Mouse (Mus musculus): Measurements from ENCODE around the gene Chmp2b. TPM values are rescaled to one million over a fixed set of nuclear protein-coding genes. Genes with fewer than 3 reads are reported as not detected.

Gene Chmp2b
- polyA plus RNA-seq, 1 experiment, result 45.3 TPM

GRCm38 (mm10) chr16:65548960-65549359 lies 13.6 kb downstream of the Chmp2b start:
- no peak overlapping the region for H3K4me3 ChIP-seq (replicated peaks; ENCODE audit: insufficient read depth, low read depth, low read length)
- no peaks in the 10 kb centered on the region for H3K27me3 ChIP-seq (ENCODE audit: control insufficient read depth, insufficient read depth, low read length)
- WGBS, result 91% methylated on average over 7 of the region's 7 CpGs

GRCm38 (mm10) chr16:65543676-65544293 lies 18.7 kb downstream of the Chmp2b start:
- WGBS, result 79% methylated on average over 11 of the region's 11 CpGs
- no peaks in the 10 kb centered on the region for H3K27me3 ChIP-seq (ENCODE audit: control insufficient read depth, insufficient read depth, low read length)
- TF ChIP-seq POLR2A (IDR thresholded peaks at IDR 0.05; ENCODE audit: borderline replicate concordance, insufficient read depth, low read length) (no peak), CTCF (IDR thresholded peaks at IDR 0.05; ENCODE audit: borderline replicate concordance, insufficient read depth, low read depth, low read length) (no peak)
- H3K27ac ChIP-seq (ENCODE audit: insufficient read depth, low read length), result no peak overlapping the region
- H3K4me3 ChIP-seq (replicated peaks; ENCODE audit: insufficient read depth, low read depth, low read length), result no peak overlapping the region
- DNase-seq, result no peak
- no peaks in the 10 kb centered on the region for H3K4me1 ChIP-seq (ENCODE audit: control insufficient read depth, insufficient read depth, low read length)

More at GRCm38 (mm10) chr16:65548960-65549359, 13.6 kb downstream of the Chmp2b start:
- no peak overlapping the region for H3K27ac ChIP-seq (ENCODE audit: insufficient read depth, low read length)
- no peaks in the 10 kb centered on the region for H3K4me1 ChIP-seq (ENCODE audit: control insufficient read depth, insufficient read depth, low read length)
- no peak for DNase-seq
- TF ChIP-seq POLR2A (IDR thresholded peaks at IDR 0.05; ENCODE audit: borderline replicate concordance, insufficient read depth, low read length) (no peak), CTCF (IDR thresholded peaks at IDR 0.05; ENCODE audit: borderline replicate concordance, insufficient read depth, low read depth, low read length) (no peak)

DNA sequence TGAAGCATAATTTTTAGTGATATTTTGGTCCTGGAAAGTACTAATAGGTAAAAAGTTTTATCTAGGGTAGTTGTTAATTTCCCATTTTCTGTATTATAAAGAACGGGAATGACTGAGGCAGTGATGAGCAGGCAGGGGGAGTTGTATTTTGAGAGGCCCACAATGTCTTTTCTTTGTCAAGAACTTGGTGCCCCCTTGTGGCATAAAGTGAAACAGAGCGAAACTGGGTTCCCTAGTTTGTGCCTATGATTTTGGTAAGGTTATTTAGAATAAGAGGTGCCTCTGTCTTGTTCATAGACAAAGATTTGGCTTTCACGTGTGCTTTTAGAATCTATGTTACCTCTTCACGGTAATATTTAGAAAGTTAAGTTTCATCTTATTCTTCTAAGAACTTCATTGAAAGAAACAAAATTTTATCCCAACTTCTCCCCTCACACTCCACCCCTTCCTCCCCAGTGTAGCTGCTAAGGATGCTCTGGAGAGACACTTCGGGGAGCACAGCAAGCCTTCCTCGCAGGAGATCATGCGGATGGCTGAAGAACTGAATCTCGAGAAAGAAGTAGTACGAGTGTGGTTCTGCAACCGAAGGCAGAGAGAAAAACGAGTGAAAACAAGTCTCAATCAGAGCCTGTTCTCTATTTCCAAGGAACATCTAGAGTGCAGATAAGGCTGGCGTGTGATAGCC lies 29.1 kb downstream of the Chmp2b start:
- Histone ChIP-seq H3K4me1 (ENCODE audit: control insufficient read depth, insufficient read depth, low read length) (no peaks in the 10 kb centered on the region), H3K27ac (ENCODE audit: insufficient read depth, low read length) (no peak overlapping the region), H3K4me3 (replicated peaks; ENCODE audit: insufficient read depth, low read depth, low read length) (no peak overlapping the region), H3K27me3 (ENCODE audit: control insufficient read depth, insufficient read depth, low read length) (no peaks in the 10 kb centered on the region)
- peak in 1 of 2 experiments; percentile 10 for DNase-seq
- no peak for TF ChIP-seq POLR2A (IDR thresholded peaks at IDR 0.05; ENCODE audit: borderline replicate concordance, insufficient read depth, low read length)
- 0 out of 2 replicates have a peak, but pooled peaks have one; percentile 10 for TF ChIP-seq CTCF (IDR thresholded peaks at IDR 0.05; ENCODE audit: borderline replicate concordance, insufficient read depth, low read depth, low read length)
- WGBS, result 34% methylated on average over 12 of the region's 12 CpGs

- Histone ChIP-seq H3K4me3 (replicated peaks; ENCODE audit: insufficient read depth, low read depth, low read length) (no peak overlapping the region), H3K4me1 (ENCODE audit: control insufficient read depth, insufficient read depth, low read length) (no peaks in the 10 kb centered on the region), H3K27ac (ENCODE audit: insufficient read depth, low read length) (no peak overlapping the region), H3K27me3 (ENCODE audit: control insufficient read depth, insufficient read depth, low read length) (no peaks in the 10 kb centered on the region)
- peak; percentile 41 to 66 for DNase-seq
- WGBS, result 13% methylated on average over 8 of the region's 8 CpGs
- TF ChIP-seq CTCF (IDR thresholded peaks at IDR 0.05; ENCODE audit: borderline replicate concordance, insufficient read depth, low read depth, low read length) (no peak), POLR2A (IDR thresholded peaks at IDR 0.05; ENCODE audit: borderline replicate concordance, insufficient read depth, low read length) (no peak)
These were observed 30.9 kb downstream of the Chmp2b start for GRCm38 (mm10) chr16:65531663-65532062.

GRCm38 (mm10) chr16:65529589-65529988 lies 32.9 kb downstream of the Chmp2b start:
- Histone ChIP-seq H3K27me3 (ENCODE audit: control insufficient read depth, insufficient read depth, low read length) (no peaks in the 10 kb centered on the region), H3K27ac (ENCODE audit: insufficient read depth, low read length) (no peak overlapping the region), H3K4me1 (ENCODE audit: control insufficient read depth, insufficient read depth, low read length) (no peaks in the 10 kb centered on the region), H3K4me3 (replicated peaks; ENCODE audit: insufficient read depth, low read depth, low read length) (no peak overlapping the region)
- TF ChIP-seq POLR2A (IDR thresholded peaks at IDR 0.05; ENCODE audit: borderline replicate concordance, insufficient read depth, low read length) (no peak), CTCF (IDR thresholded peaks at IDR 0.05; ENCODE audit: borderline replicate concordance, insufficient read depth, low read depth, low read length) (no peak)
- DNase-seq, result no peak
- 19% methylated on average over 5 of the region's 5 CpGs for WGBS

DNA sequence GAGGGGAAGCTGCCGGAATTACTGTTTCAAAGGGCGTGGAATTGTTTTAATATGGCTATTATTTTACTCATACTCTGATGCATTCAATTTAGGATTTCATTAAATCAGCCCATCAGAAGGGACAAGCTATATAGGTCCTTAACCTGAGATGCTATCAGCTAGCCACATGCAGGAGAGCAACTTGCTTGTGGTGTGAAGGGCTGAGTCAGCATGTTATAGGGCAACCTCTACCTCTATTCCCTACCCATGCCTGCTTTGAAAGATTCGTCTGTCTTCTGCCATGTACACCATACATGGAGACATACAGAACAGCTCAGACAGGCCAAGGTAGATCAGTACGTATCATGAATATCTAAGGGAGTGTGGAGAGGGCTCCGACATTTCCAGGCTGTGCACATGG lies 35.8 kb downstream of the Chmp2b start:
- Histone ChIP-seq H3K4me3 (replicated peaks; ENCODE audit: insufficient read depth, low read depth, low read length) (no peak overlapping the region), H3K27me3 (ENCODE audit: control insufficient read depth, insufficient read depth, low read length) (no peaks in the 10 kb centered on the region), H3K4me1 (ENCODE audit: control insufficient read depth, insufficient read depth, low read length) (no peaks in the 10 kb centered on the region), H3K27ac (ENCODE audit: insufficient read depth, low read length) (no peak overlapping the region)
- TF ChIP-seq CTCF (IDR thresholded peaks at IDR 0.05; ENCODE audit: borderline replicate concordance, insufficient read depth, low read depth, low read length), result no peak
- no peak for TF ChIP-seq POLR2A (IDR thresholded peaks at IDR 0.05; ENCODE audit: borderline replicate concordance, insufficient read depth, low read length)
- WGBS, result 86% methylated on average over 5 of the region's 5 CpGs
- no peak for DNase-seq

GRCm38 (mm10) chr16:65526004-65526403 lies 36.5 kb downstream of the Chmp2b start:
- no peak for DNase-seq
- TF ChIP-seq POLR2A (IDR thresholded peaks at IDR 0.05; ENCODE audit: borderline replicate concordance, insufficient read depth, low read length) (no peak), CTCF (IDR thresholded peaks at IDR 0.05; ENCODE audit: borderline replicate concordance, insufficient read depth, low read depth, low read length) (no peak)
- no peak overlapping the region for H3K4me3 ChIP-seq (replicated peaks; ENCODE audit: insufficient read depth, low read depth, low read length)
- WGBS, result 89% methylated on average over 2 of the region's 2 CpGs
- H3K27ac ChIP-seq (ENCODE audit: insufficient read depth, low read length), result no peak overlapping the region
- no peaks in the 10 kb centered on the region for H3K4me1 ChIP-seq (ENCODE audit: control insufficient read depth, insufficient read depth, low read length)
- H3K27me3 ChIP-seq (ENCODE audit: control insufficient read depth, insufficient read depth, low read length), result no peaks in the 10 kb centered on the region

GRCm38 (mm10) chr16:65520211-65520610 lies 42.3 kb downstream of the Chmp2b start, which contains the start of gene Pou1f1:
TSS of gene Pou1f1 (plus strand) at chr16:65520511.
- DNase-seq, result no peak
- Histone ChIP-seq H3K27ac (ENCODE audit: insufficient read depth, low read length) (no peak within 1 kb of the TSS), H3K4me3 (replicated peaks; ENCODE audit: insufficient read depth, low read depth, low read length) (no peak within 1 kb of the TSS), H3K27me3 (ENCODE audit: control insufficient read depth, insufficient read depth, low read length) (no peaks in the 10 kb centered on the region), H3K4me1 (ENCODE audit: control insufficient read depth, insufficient read depth, low read length) (no peaks in the 10 kb centered on the region)
- no peak for TF ChIP-seq POLR2A (IDR thresholded peaks at IDR 0.05; ENCODE audit: borderline replicate concordance, insufficient read depth, low read length)
- TF ChIP-seq CTCF (IDR thresholded peaks at IDR 0.05; ENCODE audit: borderline replicate concordance, insufficient read depth, low read depth, low read length), result no peak
- 81% methylated on average over 6 of the region's 6 CpGs for WGBS
